Mouse (Mus musculus) heart, embryonic 16.5 days (tissue): ENCODE measurements around the gene Aldh3b2. TPM values are rescaled to one million over a fixed set of nuclear protein-coding genes. Genes with fewer than 3 reads are reported as not detected.
A peak's percentile ranks its signal among the peaks of the same experiment; 100 is the strongest.
"Not testable (repeated sequence)": the region's sequence is repeated elsewhere in the genome, so short reads cannot be mapped to it uniquely, and the experiment has no call there.

ENCODE experiments used
- ATAC-seq: fragments of 200-750 bp; cut with Nextera tagmentation; replicated peaks from 2 replicates; pipeline ENCODE4 v1.8.0; 2017; ENCODE audit warnings: moderate number of reproducible peaks; ENCODE audit not compliant: insufficient read depth, low FRiP score; ENCODE audit errors: extremely low read depth
- H3K27ac ChIP-seq: fragments of 300-500 bp; sonication (generic); 2 replicates; pipeline ENCODE4 v1.5.1; 2014; ENCODE audit warnings: mild to moderate bottlenecking, low read length, control low read depth, moderate library complexity
- H3K27me3 ChIP-seq: fragments of 300-500 bp; sonication (generic); 2 replicates; pipeline ENCODE4 v1.6.1; 2014; ENCODE audit warnings: low read length, mixed read lengths; ENCODE audit not compliant: control insufficient read depth, insufficient read depth
- H3K36me3 ChIP-seq: fragments of 300-500 bp; sonication (generic); 2 replicates; pipeline ENCODE4 v1.6.1; 2014; ENCODE audit not compliant: control insufficient read depth, insufficient read depth
- H3K4me1 ChIP-seq: fragments of 300-500 bp; sonication (generic); 2 replicates; pipeline ENCODE4 v1.6.1; 2014; ENCODE audit warnings: low read length, mixed read lengths; ENCODE audit not compliant: control insufficient read depth, insufficient read depth
- H3K4me2 ChIP-seq: fragments of 300-500 bp; sonication (generic); 2 replicates; pipeline ENCODE4 v1.6.1; 2014; ENCODE audit warnings: low read depth, mild to moderate bottlenecking, control low read depth, low read length
- H3K4me3 ChIP-seq: fragments of 300-500 bp; sonication (generic); 2 replicates; pipeline ENCODE4 v1.5.1; 2014; ENCODE audit warnings: mild to moderate bottlenecking, control low read depth, low read length
- H3K9ac ChIP-seq: fragments of 300-500 bp; sonication (generic); 2 replicates; pipeline ENCODE4 v1.6.1; 2014; ENCODE audit warnings: low read length, control low read depth
- H3K9me3 ChIP-seq: fragments of 300-500 bp; sonication (generic); replicated peaks from 2 replicates; pipeline ENCODE4 v1.6.1; 2016; ENCODE audit warnings: low read length; ENCODE audit not compliant: control insufficient read depth
- WGBS: fragments of 180-500 bp; shearing (Covaris S2); extraction: QIAGEN DNeasy Blood & Tissue Kit; methylation state at CpG from one replicate; pipeline ENCODE4 v1.1.7; 2014; 5-methylcytosine and 5-hydroxymethylcytosine counted together
- polyA plus RNA-seq: library from polyadenylated mRNA; unstranded; fragments of >200 nt; fragmentation: Nextera tagmentation; extraction: Ambion mirVana; gene quantifications from 2 replicates; pipeline ENCODE4 v1.2.1, GENCODE M21; 2015

Aldh3b2 gene
- polyA plus RNA-seq, 1 experiment from 2014 or later = 0.21 TPM

- Histone ChIP-seq H3K36me3 (no peaks in the 10 kb centered on the region), H3K4me2 (no peak overlapping the region), H3K4me1 (0 out of 2 replicates have a peak, but pooled peaks cover 3% of the 10 kb centered on the region), H3K27ac (no peak overlapping the region), H3K27me3 (no peaks in the 10 kb centered on the region; the same call in 1 of the 2 replicates), H3K9me3 (no peaks in the 10 kb centered on the region), H3K4me3 (no peak overlapping the region), H3K9ac (no peak overlapping the region)
- ATAC-seq = no peak
- WGBS = 35% methylated on average over 3 of the region's 3 CpGs
These were observed 4.9 kb upstream of the Aldh3b2 start for GRCm38 (mm10) chr19:3967258-3967657.

- not testable (repeated sequence) for H3K27ac ChIP-seq, H3K9ac ChIP-seq, H3K4me3 ChIP-seq, H3K36me3 ChIP-seq, ATAC-seq, H3K9me3 ChIP-seq, H3K27me3 ChIP-seq, H3K4me1 ChIP-seq, H3K4me2 ChIP-seq
- 74% methylated on average over 6 of the region's 6 CpGs for WGBS
These were observed 2.5 kb downstream of the Aldh3b2 start for GRCm38 (mm10) chr19:3974608-3975007.

DNA sequence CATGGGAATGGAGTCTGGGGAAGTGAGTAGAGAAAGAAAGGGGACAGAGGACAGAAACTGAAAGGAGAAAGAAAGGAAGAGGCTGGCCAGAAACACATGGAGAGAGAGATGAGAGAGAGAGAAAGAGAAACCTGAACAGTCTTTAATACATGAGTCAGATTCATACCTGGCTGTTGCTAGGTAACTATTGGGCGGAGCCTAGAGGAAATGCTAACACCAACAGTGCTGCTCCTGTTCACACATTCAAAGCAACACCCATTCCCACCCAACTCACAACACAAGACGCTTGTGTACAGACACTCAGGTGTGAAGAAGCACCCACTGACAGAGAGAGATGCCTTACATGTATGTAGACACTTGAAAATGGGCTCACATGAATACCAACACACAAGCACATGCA is 3.7 kb downstream of the Aldh3b2 start:
- 77% methylated on average over 2 of the region's 2 CpGs for WGBS
- ATAC-seq = no peak
- no peaks in the 10 kb centered on the region for H3K27me3 ChIP-seq
- no peaks in the 10 kb centered on the region for H3K4me1 ChIP-seq
- no peak overlapping the region for H3K4me3 ChIP-seq
- no peak overlapping the region for H3K27ac ChIP-seq
- H3K4me2 ChIP-seq = no peak overlapping the region
- H3K36me3 ChIP-seq = no peaks in the 10 kb centered on the region
- H3K9ac ChIP-seq = no peak overlapping the region
- H3K9me3 ChIP-seq = no peaks in the 10 kb centered on the region

GRCm38 (mm10) chr19:3980309-3980708 is 8.2 kb downstream of the Aldh3b2 start:
- H3K4me3 ChIP-seq = no peak overlapping the region
- no peaks in the 10 kb centered on the region for H3K9me3 ChIP-seq
- no peak overlapping the region for H3K27ac ChIP-seq
- ATAC-seq = peak; percentile 75; the same call in 1 of the 2 replicates
- H3K4me2 ChIP-seq = no peak overlapping the region
- no peaks in the 10 kb centered on the region for H3K36me3 ChIP-seq
- 11% methylated on average over 4 of the region's 4 CpGs for WGBS
- H3K27me3 ChIP-seq = no peaks in the 10 kb centered on the region
- peaks cover 5% of the 10 kb centered on the region for H3K4me1 ChIP-seq
- no peak overlapping the region for H3K9ac ChIP-seq

DNA sequence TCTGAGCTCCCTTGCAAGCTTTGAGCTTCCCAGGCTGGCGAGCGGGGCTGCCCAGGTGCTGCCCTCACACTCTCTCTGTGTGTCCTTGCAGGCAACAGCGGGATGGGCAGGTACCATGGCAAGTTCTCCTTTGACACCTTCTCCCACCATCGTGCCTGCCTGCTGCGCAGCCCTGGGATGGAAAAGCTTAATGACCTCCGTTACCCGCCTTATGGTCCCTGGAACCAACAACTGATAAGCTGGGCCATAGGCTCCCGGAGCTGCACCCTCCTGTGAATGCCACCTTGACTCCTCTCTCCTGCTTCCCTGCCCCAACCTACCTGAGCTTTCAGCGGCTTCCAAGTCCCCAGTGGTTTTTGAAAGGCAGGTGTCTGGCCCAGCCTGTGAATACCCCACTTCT is 8.8 kb downstream of the Aldh3b2 start:
- peaks cover 11% of the 10 kb centered on the region for H3K4me1 ChIP-seq
- H3K36me3 ChIP-seq = no peaks in the 10 kb centered on the region
- 71% methylated on average over 9 of the region's 9 CpGs for WGBS
- no peak for ATAC-seq
- no peaks in the 10 kb centered on the region for H3K27me3 ChIP-seq
- no peak overlapping the region for H3K9ac ChIP-seq
- no peak overlapping the region for H3K4me2 ChIP-seq
- H3K27ac ChIP-seq = no peak overlapping the region
- H3K4me3 ChIP-seq = no peak overlapping the region
- H3K9me3 ChIP-seq = no peaks in the 10 kb centered on the region

DNA sequence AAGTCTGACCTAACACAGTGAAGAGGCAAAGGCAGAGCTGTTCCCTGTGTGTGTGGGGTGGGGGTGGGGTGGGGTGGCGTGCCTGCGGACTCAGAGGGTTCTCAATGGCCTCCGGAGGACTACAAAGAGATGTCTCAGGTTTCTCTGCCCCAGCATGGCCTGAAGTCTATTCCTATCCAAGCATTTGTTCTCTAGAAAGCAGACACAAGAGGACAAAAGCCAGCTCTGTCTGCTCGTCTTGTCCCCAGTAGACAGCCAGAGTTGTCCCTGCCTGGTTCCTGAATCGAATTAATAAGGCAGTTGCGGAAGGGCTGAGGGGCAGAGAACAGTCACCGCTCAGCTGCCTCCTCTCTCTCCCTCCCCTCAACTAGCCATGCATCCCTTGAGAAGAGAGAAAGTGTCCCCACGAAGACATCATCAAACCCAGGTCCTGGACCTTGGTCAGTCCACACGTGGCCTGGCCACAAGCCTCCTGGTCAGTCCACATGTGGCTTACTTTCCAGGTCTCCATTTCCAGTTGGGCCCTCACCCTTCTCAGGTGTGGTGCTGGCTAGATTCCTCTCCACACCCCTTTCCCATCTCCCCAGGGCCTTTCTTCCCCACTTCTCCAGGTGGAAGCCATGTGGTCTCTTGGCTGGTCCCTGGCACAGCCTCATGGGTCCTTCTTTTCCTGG is 11.5 kb downstream of the Aldh3b2 start:
- ATAC-seq = no peak
- Histone ChIP-seq H3K4me3 (no peak overlapping the region), H3K9ac (no peak overlapping the region), H3K4me1 (peaks cover 22% of the 10 kb centered on the region), H3K27ac (no peak overlapping the region), H3K27me3 (no peaks in the 10 kb centered on the region), H3K9me3 (no peaks in the 10 kb centered on the region), H3K36me3 (0 out of 2 replicates have a peak, but pooled peaks cover 1% of the 10 kb centered on the region), H3K4me2 (no peak overlapping the region)
- 56% methylated on average over 9 of the region's 9 CpGs for WGBS

- no peak overlapping the region for H3K4me2 ChIP-seq
- WGBS = 27% methylated on average over 8 of the region's 8 CpGs
- no peak overlapping the region for H3K9ac ChIP-seq
These were observed 13.1 kb downstream of the Aldh3b2 start for GRCm38 (mm10) chr19:3985261-3985681.

GRCm38 (mm10) chr19:3986334-3986733 is 14.2 kb downstream of the Aldh3b2 start, which contains the start of gene Acy3:
TSS of gene Acy3 (plus strand) at chr19:3986570.
- peaks cover 22% of the 10 kb centered on the region for H3K4me1 ChIP-seq
- H3K36me3 ChIP-seq = 0 out of 2 replicates have a peak, but pooled peaks cover 4% of the 10 kb centered on the region
- ATAC-seq = peak; percentile 74
- H3K9me3 ChIP-seq = no peaks in the 10 kb centered on the region
- H3K27ac ChIP-seq = peak within 1 kb of the TSS; percentile 82
- no peak within 1 kb of the TSS for H3K4me3 ChIP-seq
- WGBS = 9% methylated on average over 8 of the region's 8 CpGs
- H3K9ac ChIP-seq = peak within 1 kb of the TSS; percentile 62
- H3K27me3 ChIP-seq = no peaks in the 10 kb centered on the region
- H3K4me2 ChIP-seq = peak within 1 kb of the TSS; percentile 41

More at GRCm38 (mm10) chr19:3985261-3985681, 13.1 kb downstream of the Aldh3b2 start:
- Histone ChIP-seq H3K9me3 (no peaks in the 10 kb centered on the region), H3K27ac (peak overlapping the region; percentile 82), H3K4me1 (peaks cover 22% of the 10 kb centered on the region), H3K36me3 (0 out of 2 replicates have a peak, but pooled peaks cover 4% of the 10 kb centered on the region), H3K4me3 (no peak overlapping the region), H3K27me3 (no peaks in the 10 kb centered on the region)
- no peak for ATAC-seq

DNA sequence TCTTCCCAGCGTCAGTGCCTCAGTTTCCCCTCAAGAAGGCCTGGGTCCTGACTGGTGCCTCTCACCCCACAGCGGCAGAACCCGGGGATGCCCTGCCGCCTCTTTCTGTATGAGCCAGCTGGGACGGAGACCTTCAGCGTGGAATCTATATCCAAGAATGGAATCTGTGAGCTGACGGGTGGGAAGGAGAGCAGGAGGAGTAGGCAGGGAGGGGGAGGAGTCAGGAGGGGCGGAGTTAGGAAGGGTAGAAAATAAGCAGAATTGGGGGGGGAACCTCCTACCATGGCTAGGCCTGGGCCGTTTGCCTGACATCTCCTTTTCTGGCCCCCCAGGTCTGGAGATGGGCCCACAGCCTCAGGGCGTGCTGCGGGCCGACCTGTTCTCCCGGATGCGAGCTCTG is 15.9 kb downstream of the Aldh3b2 start:
- H3K4me1 ChIP-seq = peaks cover 22% of the 10 kb centered on the region
- no peaks in the 10 kb centered on the region for H3K9me3 ChIP-seq
- H3K4me2 ChIP-seq = no peak overlapping the region
- 0 out of 2 replicates have a peak, but pooled peaks cover 4% of the 10 kb centered on the region for H3K36me3 ChIP-seq
- no peak overlapping the region for H3K9ac ChIP-seq
- H3K27ac ChIP-seq = no peak overlapping the region
- 84% methylated on average over 14 of the region's 14 CpGs for WGBS
- peaks cover 5% of the 10 kb centered on the region; the same call in 1 of the 2 replicates for H3K27me3 ChIP-seq
- no peak for ATAC-seq
- no peak overlapping the region for H3K4me3 ChIP-seq
